Mouse (Mus musculus): ENCODE data around the gene Wdfy3. TPM values are rescaled to one million over a fixed set of nuclear protein-coding genes. Genes with fewer than 3 reads are reported as not detected.
"Not testable (repeated sequence)": the region's sequence is repeated elsewhere in the genome, so short reads cannot be mapped to it uniquely, and the experiment has no call there.

Wdfy3 gene
- polyA plus RNA-seq, 1 experiment from 2014 or later: 21.7 TPM

DNA sequence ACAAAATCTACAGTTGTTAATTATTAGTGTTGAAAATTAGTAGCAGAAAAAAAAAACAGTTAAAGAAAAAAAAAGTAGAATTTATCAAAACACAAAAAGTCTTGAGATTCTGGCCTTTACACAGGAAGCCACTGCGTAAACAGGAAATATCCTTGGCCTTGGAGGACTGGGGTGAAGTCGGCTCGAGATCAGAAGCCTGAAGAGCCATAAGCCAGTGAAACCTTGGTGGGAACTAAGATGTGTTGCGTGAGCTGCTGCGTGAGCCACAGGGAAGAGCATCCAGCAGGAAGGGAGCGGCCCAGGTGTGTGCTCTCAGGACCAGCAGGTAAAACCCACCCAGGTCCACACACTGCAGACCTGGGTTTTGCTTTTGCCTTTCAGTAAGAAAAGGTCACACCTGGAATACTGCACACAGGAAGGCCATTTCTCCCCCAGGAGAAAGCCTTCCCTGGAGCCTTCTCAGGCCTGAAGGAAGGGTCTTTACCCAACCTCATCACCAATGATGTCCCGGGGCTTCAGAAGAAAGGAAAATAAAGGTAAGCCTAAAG lies 79.3 kb downstream of the Wdfy3 start:
- Histone ChIP-seq H3K9ac (no peak overlapping the region), H3K27ac (ENCODE audit: low read depth) (no peak overlapping the region), H3K36me3 (ENCODE audit: insufficient read depth) (no peaks in the 10 kb centered on the region), H3K27me3 (ENCODE audit: insufficient read depth, low read length) (no peaks in the 10 kb centered on the region), H3K9me3 (ENCODE audit: low read depth, low read length) (no peaks in the 10 kb centered on the region), H3K4me3 (ENCODE audit: low read depth, low read length) (no peak overlapping the region), H3K4me2 (no peak overlapping the region), H3K4me1 (ENCODE audit: insufficient read depth) (0 out of 2 replicates have a peak, but pooled peaks cover 4% of the 10 kb centered on the region)
- no peak for ATAC-seq (ENCODE audit: insufficient read depth)
- WGBS: 57% methylated on average over 7 of the region's 7 CpGs
- peak; percentile 51 for DNase-seq
- no peak for TF ChIP-seq CTCF (IDR thresholded peaks at IDR 0.05; ENCODE audit: low read depth)

DNA sequence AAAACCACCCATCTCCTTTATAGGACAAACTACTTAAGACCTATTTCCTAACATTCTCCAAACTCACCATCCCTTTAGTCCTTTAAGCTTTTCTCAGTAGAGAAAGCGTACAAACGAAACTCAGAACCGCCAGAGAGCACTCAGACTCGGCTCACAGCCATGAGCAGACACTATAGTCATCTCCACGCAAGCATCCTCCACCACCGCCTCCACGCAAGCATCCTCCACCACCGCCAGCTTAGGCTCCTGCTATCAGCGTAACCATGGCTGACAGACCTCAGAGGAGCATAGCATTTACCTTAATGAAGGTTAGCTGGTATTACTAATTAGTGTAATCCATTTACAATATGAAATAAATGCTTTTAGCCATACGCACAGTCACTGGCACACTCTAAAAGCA lies 81.2 kb downstream of the Wdfy3 start:
- WGBS: 93% methylated on average over 10 of the region's 10 CpGs
- H3K9ac ChIP-seq: no peak overlapping the region
- TF ChIP-seq CTCF (IDR thresholded peaks at IDR 0.05; ENCODE audit: low read depth): no peak
- no peaks in the 10 kb centered on the region for H3K36me3 ChIP-seq (ENCODE audit: insufficient read depth)
- H3K4me3 ChIP-seq (ENCODE audit: low read depth, low read length): no peak overlapping the region
- no peak overlapping the region for H3K27ac ChIP-seq (ENCODE audit: low read depth)
- DNase-seq (no peak), ATAC-seq (ENCODE audit: insufficient read depth) (no peak)
- no peak overlapping the region for H3K4me2 ChIP-seq
- H3K9me3 ChIP-seq (ENCODE audit: low read depth, low read length): no peaks in the 10 kb centered on the region
- H3K27me3 ChIP-seq (ENCODE audit: insufficient read depth, low read length): no peaks in the 10 kb centered on the region
- 0 out of 2 replicates have a peak, but pooled peaks cover 4% of the 10 kb centered on the region for H3K4me1 ChIP-seq (ENCODE audit: insufficient read depth)

- Histone ChIP-seq H3K4me1 (ENCODE audit: insufficient read depth) (0 out of 2 replicates have a peak, but pooled peaks cover 4% of the 10 kb centered on the region), H3K4me3 (ENCODE audit: low read depth, low read length) (no peak overlapping the region), H3K9me3 (ENCODE audit: low read depth, low read length) (no peaks in the 10 kb centered on the region), H3K27me3 (ENCODE audit: insufficient read depth, low read length) (no peaks in the 10 kb centered on the region), H3K9ac (no peak overlapping the region), H3K36me3 (ENCODE audit: insufficient read depth) (no peaks in the 10 kb centered on the region), H3K27ac (ENCODE audit: low read depth) (no peak overlapping the region), H3K4me2 (no peak overlapping the region)
- no peak for DNase-seq
- WGBS: 45% methylated on average over 3 of the region's 3 CpGs
- no peak for TF ChIP-seq CTCF (IDR thresholded peaks at IDR 0.05; ENCODE audit: low read depth)
- ATAC-seq (ENCODE audit: insufficient read depth): no peak
These were observed 83.0 kb downstream of the Wdfy3 start for GRCm38 (mm10) chr5:101986694-101987093.

- Histone ChIP-seq H3K4me3 (ENCODE audit: low read depth, low read length) (no peak overlapping the region), H3K4me2 (no peak overlapping the region), H3K9me3 (ENCODE audit: low read depth, low read length) (no peaks in the 10 kb centered on the region), H3K27me3 (ENCODE audit: insufficient read depth, low read length) (no peaks in the 10 kb centered on the region), H3K36me3 (ENCODE audit: insufficient read depth) (peaks cover 18% of the 10 kb centered on the region), H3K9ac (no peak overlapping the region), H3K4me1 (ENCODE audit: insufficient read depth) (0 out of 2 replicates have a peak, but pooled peaks cover 4% of the 10 kb centered on the region), H3K27ac (ENCODE audit: low read depth) (no peak overlapping the region)
- DNase-seq: no peak
- 79% methylated on average over 5 of the region's 5 CpGs for WGBS
- no peak for TF ChIP-seq CTCF (IDR thresholded peaks at IDR 0.05; ENCODE audit: low read depth)
- no peak for ATAC-seq (ENCODE audit: insufficient read depth)
These were observed 87.5 kb downstream of the Wdfy3 start for GRCm38 (mm10) chr5:101982239-101982638.

- Histone ChIP-seq H3K9ac (no peak overlapping the region), H3K27ac (ENCODE audit: low read depth) (no peak overlapping the region), H3K4me3 (ENCODE audit: low read depth, low read length) (no peak overlapping the region), H3K27me3 (ENCODE audit: insufficient read depth, low read length) (no peaks in the 10 kb centered on the region), H3K36me3 (ENCODE audit: insufficient read depth) (peaks cover 18% of the 10 kb centered on the region), H3K4me1 (ENCODE audit: insufficient read depth) (no peaks in the 10 kb centered on the region), H3K4me2 (no peak overlapping the region), H3K9me3 (ENCODE audit: low read depth, low read length) (no peaks in the 10 kb centered on the region)
- DNase-seq (no peak), ATAC-seq (ENCODE audit: insufficient read depth) (no peak)
- 67% methylated on average over 6 of the region's 6 CpGs for WGBS
- no peak for TF ChIP-seq CTCF (IDR thresholded peaks at IDR 0.05; ENCODE audit: low read depth)
These were observed 90.1 kb downstream of the Wdfy3 start for GRCm38 (mm10) chr5:101979594-101979993.

GRCm38 (mm10) chr5:101972594-101972993 lies 97.1 kb downstream of the Wdfy3 start:
- WGBS: 78% methylated on average over 4 of the region's 4 CpGs
- H3K4me3 ChIP-seq (ENCODE audit: low read depth, low read length); H3K9ac ChIP-seq; H3K4me2 ChIP-seq; H3K4me1 ChIP-seq (ENCODE audit: insufficient read depth); H3K9me3 ChIP-seq (ENCODE audit: low read depth, low read length); DNase-seq; ATAC-seq (ENCODE audit: insufficient read depth); H3K27me3 ChIP-seq (ENCODE audit: insufficient read depth, low read length); H3K36me3 ChIP-seq (ENCODE audit: insufficient read depth); H3K27ac ChIP-seq (ENCODE audit: low read depth): not testable (repeated sequence)
- TF ChIP-seq CTCF (IDR thresholded peaks at IDR 0.05; ENCODE audit: low read depth): 0 out of 2 replicates have a peak, but pooled peaks have one; percentile 17

- no peak for TF ChIP-seq CTCF (IDR thresholded peaks at IDR 0.05; ENCODE audit: low read depth)
- Histone ChIP-seq H3K9ac (no peak overlapping the region), H3K4me1 (ENCODE audit: insufficient read depth) (0 out of 2 replicates have a peak, but pooled peaks cover 3% of the 10 kb centered on the region), H3K4me3 (ENCODE audit: low read depth, low read length) (no peak overlapping the region), H3K4me2 (peak overlapping the region; percentile 37), H3K27me3 (ENCODE audit: insufficient read depth, low read length) (no peaks in the 10 kb centered on the region), H3K27ac (ENCODE audit: low read depth) (peak overlapping the region; percentile 78), H3K36me3 (ENCODE audit: insufficient read depth) (peaks cover 22% of the 10 kb centered on the region), H3K9me3 (ENCODE audit: low read depth, low read length) (no peaks in the 10 kb centered on the region)
- DNase-seq (peak; percentile 46), ATAC-seq (ENCODE audit: insufficient read depth) (peak; percentile 72)
- WGBS: 32% methylated on average over 12 of the region's 12 CpGs
These were observed 101.4 kb downstream of the Wdfy3 start for GRCm38 (mm10) chr5:101968153-101968851.

Measured in lung, embryonic 14.5 days (tissue).